Mouse (Mus musculus) macrophage (primary cell): ENCODE measurements around the gene Slc34a3. TPM values are rescaled to one million over a fixed set of nuclear protein-coding genes. Genes with fewer than 3 reads are reported as not detected.

ENCODE experiments used
- H3K27ac ChIP-seq: fragments of 350-480 bp; formaldehyde crosslinking; 2 replicates; pipeline ENCODE4 v1.9.0; 2021
- H3K36me3 ChIP-seq: fragments of 350-480 bp; formaldehyde crosslinking; 2 replicates; pipeline ENCODE4 v1.9.0; 2021; ENCODE audit errors: inconsistent target
- H3K4me3 ChIP-seq: fragments of 350-480 bp; formaldehyde crosslinking; 2 replicates; pipeline ENCODE4 v1.9.0; 2021; ENCODE audit errors: inconsistent target
- H3K79me2 ChIP-seq: fragments of 350-480 bp; formaldehyde crosslinking; 2 replicates; pipeline ENCODE4 v1.9.0; 2021; ENCODE audit errors: inconsistent target
- WGBS: methylation state at CpG from one replicate; pipeline ENCODE4 v1.1.7; 2026; ENCODE audit warnings: inconsistent platforms; ENCODE audit not compliant: missing documents; 5-methylcytosine and 5-hydroxymethylcytosine counted together
- polyA plus RNA-seq: library from polyadenylated mRNA; stranded (reverse); fragments of 250-400 nt; gene quantifications from 3 replicates; pipeline ENCODE4 v1.2.4, GENCODE M21; 2018; ENCODE audit warnings: inconsistent platforms
- total RNA-seq, 78 experiments: library from RNA; depleted of rRNA; stranded (reverse); fragments of 250-400 nt; gene quantifications; 1 replicate in 9 of 78; 2 replicates in 24 of 78; 3 replicates in 43 of 78; 4 replicates in 2 of 78; pipeline ENCODE4 v1.2.4; 2018; ENCODE audit warnings: inconsistent platforms in 56 of 78

Slc34a3 gene
- total RNA-seq (2018; cell fraction: chromatin; rRNA removed), result not detected
- total RNA-seq (2018; cell fraction: cytosol; rRNA removed), result not detected
- total RNA-seq (2018; cell fraction: nucleus; rRNA removed), result not detected
- polyA plus RNA-seq, result not detected in 3 replicates

DNA sequence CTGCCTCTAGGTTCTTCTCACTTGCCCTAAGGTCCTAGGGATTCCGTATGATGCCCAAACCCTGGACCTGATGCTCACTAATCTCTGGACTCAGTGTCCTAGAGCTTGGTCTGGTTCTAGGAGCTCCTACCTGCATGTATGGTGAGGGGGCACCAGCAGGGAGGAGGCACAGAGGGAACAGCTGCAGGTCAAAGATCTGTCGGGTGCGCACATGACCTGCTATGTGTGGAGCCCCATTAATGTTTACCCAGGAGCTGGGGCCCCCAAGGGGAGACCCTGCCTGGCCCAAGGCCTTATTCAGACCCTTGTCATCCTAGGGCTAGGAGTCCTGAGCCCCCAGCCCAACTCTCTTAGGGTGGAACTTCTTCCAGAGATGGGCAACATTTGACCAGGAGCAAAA is at the start of gene Slc34a3:
Gene Slc34a3 (minus strand): TSS at position 315 of the 400 bp plus-strand sequence.
- no peaks in the 10 kb centered on the region for H3K36me3 ChIP-seq
- no peaks in the 10 kb centered on the region for H3K79me2 ChIP-seq
- WGBS, result 61% methylated on average over 3 of the region's 3 CpGs
- H3K4me3 ChIP-seq, result no peak within 1 kb of the TSS
- H3K27ac ChIP-seq, result no peak within 1 kb of the TSS

- Histone ChIP-seq H3K79me2 (peaks cover 1% of the 10 kb centered on the region; the same call in 1 of the 2 replicates), H3K27ac (no peak overlapping the region), H3K4me3 (no peak overlapping the region), H3K36me3 (peaks cover 92% of the 10 kb centered on the region)
- 73% methylated on average over 13 of the region's 13 CpGs for WGBS
Observed at GRCm38 (mm10) chr2:25278928-25279882, 45.0 kb upstream of the Slc34a3 start.

DNA sequence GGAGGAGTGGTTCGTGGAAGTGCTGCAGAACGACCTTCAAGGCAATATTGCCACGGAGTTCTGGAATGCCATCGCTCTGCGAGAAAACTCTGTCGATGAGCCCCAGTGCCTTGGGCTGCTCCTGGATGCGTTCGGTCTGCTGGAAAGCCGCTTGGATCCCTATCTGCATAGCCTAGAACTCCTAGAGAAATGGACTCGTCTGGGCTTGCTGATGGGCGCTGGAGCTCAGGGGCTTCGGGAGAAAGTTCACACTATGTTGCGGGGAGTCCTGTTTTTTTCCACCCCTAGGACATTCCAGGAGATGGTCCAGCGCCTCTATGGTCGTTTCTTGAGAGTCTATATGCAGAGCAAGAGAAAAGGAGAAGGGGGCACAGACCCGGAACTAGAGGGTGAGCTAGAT is 38.8 kb upstream of the Slc34a3 start:
- Histone ChIP-seq H3K36me3 (peaks cover 52% of the 10 kb centered on the region), H3K27ac (peak overlapping the region; percentile 38)
- 39% methylated on average over 16 of the region's 16 CpGs for WGBS

GRCm38 (mm10) chr2:25272515-25272914 is 38.4 kb upstream of the Slc34a3 start:
- Histone ChIP-seq H3K36me3 (peaks cover 47% of the 10 kb centered on the region), H3K27ac (peak overlapping the region; percentile 38), H3K4me3 (peak overlapping the region; percentile 97), H3K79me2 (peaks cover 48% of the 10 kb centered on the region)
- WGBS, result under 1% methylated on average over 18 of the region's 29 CpGs

More for the DNA sequence above, 38.8 kb upstream of the Slc34a3 start:
- H3K4me3 ChIP-seq, result peak overlapping the region; percentile 97
- peaks cover 43% of the 10 kb centered on the region for H3K79me2 ChIP-seq

DNA sequence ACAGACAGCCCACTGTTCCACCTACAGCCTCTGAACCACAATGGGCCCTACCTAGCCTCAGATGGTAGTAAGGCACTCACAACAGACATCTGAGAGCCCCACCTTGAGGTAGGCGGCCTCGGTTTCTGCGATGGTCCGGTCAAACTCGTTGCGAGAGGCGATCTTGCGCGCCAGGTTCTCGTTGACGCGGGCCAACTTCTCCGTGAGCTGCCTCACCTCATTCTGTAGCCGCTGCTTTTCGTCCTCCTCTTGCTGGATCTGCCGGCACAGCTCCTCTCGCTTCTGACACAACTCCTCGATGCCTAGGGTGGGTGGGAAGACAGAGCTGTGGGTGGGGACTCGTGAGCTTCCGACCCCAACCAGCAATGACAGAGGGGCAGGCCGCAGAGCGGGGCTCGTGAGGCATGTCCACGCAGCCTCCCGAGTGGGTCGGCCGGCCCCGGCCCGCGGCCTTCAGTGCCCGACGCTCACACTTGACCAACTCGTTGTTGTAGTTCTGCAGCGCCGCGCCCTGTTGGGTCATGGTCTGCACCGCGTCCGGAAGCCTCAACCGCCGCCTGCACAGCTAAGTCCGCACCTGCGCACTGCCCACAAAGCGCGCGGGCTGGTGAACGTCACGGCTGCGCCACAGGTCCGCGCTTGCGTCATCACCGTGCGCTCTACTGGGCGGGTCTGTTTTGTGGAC is 37.8 kb upstream of the Slc34a3 start, which contains the start of the genes Ssna1 and Anapc2:
Gene Ssna1 (minus strand): TSS at position 612 of the 685 bp plus-strand sequence.
Gene Anapc2 (plus strand): TSS at position 652 of the 685 bp plus-strand sequence.
- Histone ChIP-seq H3K36me3 (peaks cover 42% of the 10 kb centered on the region), H3K79me2 (peaks cover 54% of the 10 kb centered on the region), H3K4me3 (peak within 1 kb of the TSS; percentile 97), H3K27ac (peak within 1 kb of the TSS; percentile 64)
- under 1% methylated on average over 48 of the region's 55 CpGs for WGBS

DNA sequence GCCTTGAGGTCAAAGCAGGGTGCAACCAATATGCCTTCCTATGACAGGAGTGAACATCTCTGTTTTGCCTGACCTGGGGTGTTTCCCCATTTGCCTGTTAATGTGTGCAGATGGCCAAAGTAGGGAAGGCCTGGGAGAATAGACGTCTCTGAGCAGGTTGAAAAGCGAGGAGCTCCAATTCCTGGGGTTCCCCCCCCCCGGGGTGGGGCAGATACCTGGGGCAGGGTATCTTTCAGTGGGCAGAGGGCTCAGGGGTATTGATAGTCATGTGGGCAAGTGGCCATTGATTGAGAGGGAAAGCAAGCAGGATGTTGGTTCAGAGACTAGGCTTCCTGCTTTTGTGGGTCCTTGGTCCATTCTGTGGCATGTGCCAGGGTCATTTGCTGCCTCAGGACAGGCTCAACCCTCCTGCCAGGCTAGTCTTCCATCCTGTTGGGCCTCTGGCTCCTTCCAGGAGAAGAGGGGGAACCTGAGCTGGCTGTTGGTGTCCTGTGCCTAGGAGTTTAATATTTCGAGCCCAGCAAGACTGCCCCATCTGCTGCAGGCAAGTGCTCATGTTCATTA is 33.7 kb upstream of the Slc34a3 start:
- 95% methylated on average over 4 of the region's 4 CpGs for WGBS
- peaks cover 11% of the 10 kb centered on the region; the same call in 1 of the 2 replicates for H3K36me3 ChIP-seq

DNA sequence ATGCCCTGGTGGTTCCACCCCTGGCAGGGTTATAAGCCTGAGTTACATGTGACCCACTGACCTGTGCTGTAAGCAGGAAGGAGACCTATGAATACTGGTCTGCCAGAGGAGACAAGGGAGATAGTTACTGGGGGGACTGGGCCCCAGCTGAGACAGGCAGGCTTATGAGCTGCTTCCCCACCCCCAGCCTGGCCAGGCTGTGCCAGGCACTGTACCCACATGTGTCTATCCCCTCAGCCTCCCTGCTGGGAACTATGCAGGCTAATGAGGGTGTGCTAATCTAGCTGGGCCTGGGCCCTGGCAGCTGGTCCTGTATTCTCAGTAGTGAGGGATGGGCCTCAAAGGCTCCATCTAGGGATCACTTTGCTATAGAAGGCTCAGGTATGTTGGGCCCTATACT is 33.1 kb upstream of the Slc34a3 start:
- H3K4me3 ChIP-seq, result no peak overlapping the region
- H3K79me2 ChIP-seq, result peaks cover 70% of the 10 kb centered on the region
- H3K27ac ChIP-seq, result no peak overlapping the region
- H3K36me3 ChIP-seq, result peaks cover 11% of the 10 kb centered on the region; the same call in 1 of the 2 replicates

More for the DNA sequence above, 33.7 kb upstream of the Slc34a3 start:
- Histone ChIP-seq H3K4me3 (no peak overlapping the region), H3K79me2 (peaks cover 75% of the 10 kb centered on the region), H3K27ac (no peak overlapping the region)

DNA sequence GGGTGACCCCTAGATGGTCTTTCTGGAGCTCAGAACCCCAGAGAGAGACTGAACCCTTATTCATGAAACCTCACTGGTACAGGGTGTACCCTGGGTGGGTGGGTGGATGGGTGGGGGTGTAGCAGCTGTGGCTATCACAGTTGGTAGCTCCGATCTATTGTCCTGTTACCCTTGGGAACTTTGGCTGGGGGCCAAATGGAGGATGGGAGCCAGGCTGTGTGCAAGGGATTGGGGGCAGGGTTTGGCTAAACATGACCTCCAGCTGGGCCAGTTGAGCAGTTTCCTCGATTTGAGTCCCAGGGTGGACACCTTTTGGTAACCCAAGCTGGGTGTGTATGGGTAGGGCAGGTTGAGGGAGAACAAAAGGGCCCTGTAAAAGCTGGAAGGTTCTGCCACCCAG is 32.6 kb upstream of the Slc34a3 start:
- 67% methylated on average over 2 of the region's 2 CpGs for WGBS
- no peak overlapping the region for H3K4me3 ChIP-seq
- peaks cover 67% of the 10 kb centered on the region for H3K79me2 ChIP-seq
- peak overlapping the region; percentile 39; the same call in 1 of the 2 replicates for H3K27ac ChIP-seq
- peaks cover 11% of the 10 kb centered on the region; the same call in 1 of the 2 replicates for H3K36me3 ChIP-seq

DNA sequence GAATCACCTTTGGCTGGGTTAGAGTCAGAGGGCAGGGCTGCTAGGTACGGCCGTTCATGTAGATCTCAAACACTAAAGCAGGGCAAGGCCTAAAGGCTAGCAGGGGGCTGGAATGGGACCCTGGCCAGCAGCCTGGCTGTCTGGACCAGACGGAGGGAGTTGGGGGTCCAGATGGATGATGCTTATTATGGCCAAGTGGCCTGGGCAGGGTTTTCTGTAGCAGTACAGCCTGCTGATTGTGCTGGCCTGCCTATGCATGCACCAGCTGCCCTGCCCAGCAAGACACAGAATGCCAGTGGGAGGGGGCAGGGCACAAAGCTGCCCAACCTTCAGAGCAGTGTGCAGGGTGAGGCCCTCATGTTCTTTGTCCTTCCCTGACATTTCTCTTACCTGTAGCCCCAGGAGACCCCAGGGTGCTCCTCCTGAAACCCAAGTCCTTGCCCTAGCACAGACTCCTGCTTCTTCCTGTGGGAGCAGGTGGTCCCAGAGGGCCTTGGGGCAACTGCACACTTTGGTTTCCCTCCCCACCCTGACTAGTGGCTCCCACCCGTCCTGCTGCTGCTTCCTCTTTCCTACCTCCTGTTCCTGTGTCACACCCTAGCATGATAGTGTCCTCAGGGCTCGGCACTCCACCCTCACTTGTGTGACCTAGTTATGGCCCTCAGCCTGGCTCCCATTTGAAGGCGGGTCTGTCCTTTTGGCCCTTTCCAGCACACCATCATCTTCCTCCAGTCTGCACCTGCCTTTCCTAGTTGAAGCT is 31.9 kb upstream of the Slc34a3 start:
- 52% methylated on average over 6 of the region's 6 CpGs for WGBS
- peaks cover 60% of the 10 kb centered on the region for H3K79me2 ChIP-seq
- H3K27ac ChIP-seq, result peak overlapping the region; percentile 39
- no peak overlapping the region; the same call in 1 of the 2 replicates for H3K4me3 ChIP-seq
- peaks cover 11% of the 10 kb centered on the region; the same call in 1 of the 2 replicates for H3K36me3 ChIP-seq

DNA sequence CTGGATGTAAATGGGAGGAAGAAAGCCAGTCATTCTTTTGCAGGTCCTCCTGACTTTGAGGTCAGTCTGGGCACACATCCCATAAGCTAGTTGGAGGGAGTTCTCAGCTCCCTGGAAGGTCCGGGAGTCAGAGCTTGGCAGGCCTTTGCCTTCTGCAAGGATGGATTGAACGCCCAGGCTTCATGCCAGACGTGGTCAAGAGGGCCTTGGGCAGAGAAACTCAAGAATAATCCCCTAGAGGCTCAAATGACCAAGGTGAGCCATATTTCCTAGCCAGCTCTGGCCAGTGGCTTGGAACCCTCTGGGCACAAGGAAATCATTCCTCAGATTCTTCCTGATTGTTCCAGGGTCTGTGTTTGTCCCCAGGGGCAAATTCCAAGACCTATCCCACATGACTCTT is 30.7 kb upstream of the Slc34a3 start:
- WGBS, result 94% methylated on average over 3 of the region's 3 CpGs
- Histone ChIP-seq H3K79me2 (peaks cover 48% of the 10 kb centered on the region; the same call in 1 of the 2 replicates), H3K4me3 (no peak overlapping the region), H3K36me3 (peaks cover 6% of the 10 kb centered on the region; the same call in 1 of the 2 replicates), H3K27ac (no peak overlapping the region)

DNA sequence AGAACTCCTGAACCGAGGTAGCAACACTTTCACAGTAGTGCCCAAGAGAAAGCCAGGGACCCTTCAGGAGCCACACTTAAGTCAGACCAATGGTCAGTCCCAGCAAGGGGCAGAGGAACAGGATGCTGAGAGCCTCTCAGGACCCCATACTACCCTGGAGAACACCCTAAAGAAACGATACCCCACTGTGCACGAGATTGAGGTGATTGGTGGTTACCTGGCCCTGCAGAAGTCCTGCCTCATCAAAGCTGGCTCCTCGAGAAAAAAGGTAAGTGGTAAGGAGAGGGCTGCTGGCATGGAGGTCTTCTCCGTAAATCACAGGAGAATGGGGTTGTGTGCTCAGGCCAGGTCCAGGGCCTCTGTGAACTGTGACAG is 30.1 kb upstream of the Slc34a3 start:
- WGBS, result 85% methylated on average over 5 of the region's 5 CpGs
- Histone ChIP-seq H3K4me3 (no peak overlapping the region), H3K36me3 (0 out of 2 replicates have a peak, but pooled peaks cover under 1% of the 10 kb centered on the region), H3K79me2 (peaks cover 47% of the 10 kb centered on the region; the same call in 1 of the 2 replicates), H3K27ac (no peak overlapping the region)

DNA sequence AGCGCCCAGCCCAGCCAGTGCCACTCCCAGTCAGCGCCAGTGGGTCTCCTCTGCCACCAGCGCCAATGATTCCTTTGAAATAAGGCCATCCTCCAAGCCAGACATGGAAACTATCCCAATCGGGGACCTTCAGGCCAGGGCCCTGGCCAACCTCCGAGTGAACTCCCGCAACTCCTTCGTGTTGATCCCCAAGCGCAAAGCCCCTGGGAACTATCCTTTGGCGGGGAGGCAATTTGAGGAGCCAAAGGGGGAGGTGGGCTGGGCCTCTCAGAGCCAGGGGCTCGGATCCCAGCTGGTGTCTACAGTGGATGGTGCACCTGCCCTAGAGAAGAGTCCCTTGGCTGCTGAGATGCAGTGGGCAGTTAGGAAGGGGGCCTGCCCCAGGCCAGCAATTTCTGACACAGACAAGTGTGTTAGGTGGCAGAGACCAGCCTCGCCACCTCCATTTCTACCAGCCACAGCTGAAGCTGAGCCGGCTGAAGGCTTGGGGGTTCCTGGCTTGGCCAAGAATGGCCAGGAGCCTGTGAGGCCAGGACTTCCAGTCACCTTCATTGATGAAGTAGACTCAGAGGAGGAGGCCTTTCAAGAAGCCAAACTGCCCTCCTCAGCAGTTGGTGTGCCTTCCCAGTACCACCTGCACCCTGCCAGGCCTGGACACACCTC is 29.6 kb upstream of the Slc34a3 start:
- Histone ChIP-seq H3K36me3 (no peaks in the 10 kb centered on the region), H3K4me3 (peak overlapping the region; percentile 29), H3K79me2 (peaks cover 47% of the 10 kb centered on the region; the same call in 1 of the 2 replicates), H3K27ac (no peak overlapping the region)
- WGBS, result 47% methylated on average over 12 of the region's 12 CpGs
